Mouse (Mus musculus): ENCODE measurements around the gene Zfp536. TPM values are rescaled to one million over a fixed set of nuclear protein-coding genes. Genes with fewer than 3 reads are reported as not detected.

Zfp536 gene
- total RNA-seq, 1 experiment from 2014 or later, result not detected

DNA sequence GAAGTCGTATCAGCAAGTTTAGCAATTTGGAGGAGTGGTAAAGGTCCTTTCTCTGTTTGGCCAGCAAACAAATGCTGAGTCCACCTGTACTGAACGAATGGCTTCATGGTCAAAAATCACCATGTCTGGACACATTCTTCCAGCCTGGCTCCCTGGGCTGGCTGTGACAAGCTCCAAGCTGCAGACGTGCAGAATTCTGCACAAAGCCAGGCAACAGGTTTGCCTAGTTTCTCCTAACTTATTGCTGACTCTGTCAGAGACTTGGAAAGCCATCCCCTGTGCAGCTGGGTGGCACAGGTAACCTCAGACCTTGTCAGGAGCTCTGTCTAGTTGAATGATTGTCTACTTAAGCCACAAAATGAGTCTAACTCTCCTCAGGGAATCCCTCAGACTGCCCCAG lies 288.5 kb downstream of the Zfp536 start:
- no peak for ATAC-seq (replicated peaks; ENCODE audit: low read depth, poor library complexity, severe bottlenecking)

DNA sequence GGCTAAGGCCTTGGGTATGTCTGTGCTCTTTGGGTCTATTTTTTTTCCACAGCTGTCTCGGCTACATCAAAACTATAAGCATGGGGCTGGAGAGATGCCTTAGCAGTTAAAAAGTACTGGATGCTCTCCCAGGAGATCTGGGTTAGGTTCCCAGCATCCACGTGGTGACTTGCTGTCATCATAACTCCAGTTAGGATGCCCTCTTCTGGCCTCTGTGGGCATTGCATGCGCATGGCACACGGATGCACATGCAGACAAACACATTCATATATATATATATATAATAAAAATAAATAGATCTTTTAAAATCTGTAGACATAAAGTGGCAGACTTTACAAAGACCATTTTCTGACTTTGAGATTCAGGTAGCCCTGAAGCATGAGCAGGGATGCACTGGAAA lies 290.9 kb downstream of the Zfp536 start:
- no peak for ATAC-seq (replicated peaks; ENCODE audit: low read depth, poor library complexity, severe bottlenecking)

DNA sequence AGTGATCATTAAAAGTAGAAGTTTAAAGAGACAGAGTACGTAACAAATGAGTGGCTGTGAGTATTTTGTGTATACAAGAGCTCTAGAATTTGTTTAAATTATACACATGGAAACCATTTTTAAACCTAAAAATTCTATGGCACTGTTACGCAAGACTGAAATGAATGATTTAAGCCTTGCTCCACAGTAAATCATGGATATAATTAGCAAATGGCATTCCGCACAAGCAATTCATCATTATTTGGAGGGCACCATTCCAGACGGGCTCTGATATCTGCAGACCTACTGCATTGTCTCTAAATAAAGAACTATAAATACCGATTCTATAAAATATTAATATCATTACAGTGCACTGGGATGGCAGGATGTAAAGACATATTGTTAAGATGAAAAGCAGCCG lies 292.3 kb downstream of the Zfp536 start:
- no peak for ATAC-seq (replicated peaks; ENCODE audit: low read depth, poor library complexity, severe bottlenecking)

DNA sequence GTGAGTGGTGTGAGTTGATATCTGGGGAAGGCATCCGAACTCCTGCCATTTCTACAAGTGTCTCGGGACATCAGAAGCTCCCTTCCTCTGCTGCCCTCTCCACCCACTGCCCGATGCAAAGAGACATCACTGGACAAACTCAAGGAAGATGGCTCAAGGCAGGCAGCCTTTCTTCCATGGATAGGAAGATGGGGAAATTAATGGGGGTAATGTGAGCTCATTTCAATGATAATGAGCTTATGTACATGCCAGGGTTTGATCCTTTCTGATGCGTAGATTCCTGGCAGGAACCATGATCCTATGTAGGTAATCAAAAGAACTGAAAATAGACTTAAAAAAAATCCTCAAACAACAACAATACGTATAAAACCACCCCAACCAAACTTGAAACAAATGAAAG lies 296.1 kb downstream of the Zfp536 start:
- ATAC-seq (replicated peaks; ENCODE audit: low read depth, poor library complexity, severe bottlenecking), result no peak

DNA sequence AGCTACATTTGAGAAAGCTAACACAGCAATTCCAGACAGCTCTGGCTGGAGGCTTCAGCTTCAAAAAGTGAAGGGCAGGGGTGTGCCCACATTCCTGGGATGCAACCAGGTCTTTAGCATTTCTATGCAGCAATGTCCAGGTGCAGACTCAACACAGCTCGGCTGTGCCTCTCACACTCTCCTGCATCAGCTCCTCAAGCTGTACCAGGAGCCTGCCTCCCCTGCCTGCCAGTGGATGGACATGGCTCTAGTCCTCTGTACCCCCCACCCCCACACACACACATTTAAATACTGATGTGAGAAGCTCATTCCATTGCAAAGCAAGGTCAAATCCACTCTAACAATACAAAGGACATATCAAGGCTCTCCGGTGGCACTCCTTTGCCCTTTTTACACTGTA lies 298.0 kb downstream of the Zfp536 start:
- ATAC-seq (replicated peaks; ENCODE audit: low read depth, poor library complexity, severe bottlenecking), result no peak

DNA sequence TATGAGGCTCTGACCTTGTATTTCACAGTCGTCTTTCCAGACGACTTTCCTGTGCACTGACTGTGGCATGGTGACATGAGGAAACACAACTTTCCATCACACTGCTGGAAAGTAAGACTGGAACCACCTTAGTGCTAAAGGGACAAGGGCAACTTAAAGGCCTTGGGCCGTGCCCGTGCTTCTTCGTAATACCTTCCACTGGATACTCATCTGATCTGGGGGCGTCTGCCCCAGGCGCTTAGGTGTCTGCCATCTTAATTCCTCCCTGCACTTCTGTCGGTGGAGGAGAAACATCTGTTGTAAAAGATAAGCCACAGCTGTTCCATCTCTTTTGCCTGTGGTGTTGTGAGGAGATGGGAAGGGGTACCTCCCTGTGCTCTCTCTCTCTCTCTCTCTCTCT lies 299.2 kb downstream of the Zfp536 start:
- ATAC-seq (replicated peaks; ENCODE audit: low read depth, poor library complexity, severe bottlenecking), result no peak

DNA sequence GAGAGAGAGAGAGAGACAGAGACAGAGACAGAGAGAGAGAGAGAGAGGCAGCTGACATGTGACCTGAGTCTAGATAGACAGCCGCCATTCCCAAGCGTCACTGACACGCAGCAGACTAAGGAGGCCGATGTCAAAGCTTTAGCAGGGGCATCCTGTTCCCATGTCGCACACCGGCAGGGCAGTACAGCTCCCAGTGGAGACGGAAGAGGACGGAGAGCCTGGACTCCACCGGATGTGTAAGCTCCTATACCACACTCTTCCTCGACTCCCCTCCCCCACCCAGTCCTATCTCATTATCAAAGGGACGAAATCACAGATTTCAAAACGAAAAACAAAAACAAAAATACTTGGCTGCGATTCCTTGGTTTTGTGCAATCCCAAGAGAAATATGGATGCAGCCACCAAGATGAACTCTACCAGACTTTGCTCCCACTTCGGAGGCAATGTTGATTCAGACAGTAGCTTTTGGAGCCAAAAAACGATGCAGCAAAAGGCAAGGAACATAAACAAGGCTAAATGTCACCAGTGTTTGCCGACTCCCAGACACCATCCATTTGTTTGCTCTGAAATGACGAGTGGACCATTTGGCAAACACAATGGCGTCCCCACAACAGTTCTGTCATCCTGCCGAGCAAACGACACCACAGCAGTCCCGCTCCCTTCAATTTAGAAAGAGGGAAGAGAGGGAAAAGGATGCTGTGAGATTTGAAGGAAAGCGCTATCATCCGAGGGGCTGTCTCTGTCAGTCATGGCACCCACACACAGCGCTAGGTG lies 299.9 kb downstream of the Zfp536 start:
- ATAC-seq (replicated peaks; ENCODE audit: low read depth, poor library complexity, severe bottlenecking), result no peak

DNA sequence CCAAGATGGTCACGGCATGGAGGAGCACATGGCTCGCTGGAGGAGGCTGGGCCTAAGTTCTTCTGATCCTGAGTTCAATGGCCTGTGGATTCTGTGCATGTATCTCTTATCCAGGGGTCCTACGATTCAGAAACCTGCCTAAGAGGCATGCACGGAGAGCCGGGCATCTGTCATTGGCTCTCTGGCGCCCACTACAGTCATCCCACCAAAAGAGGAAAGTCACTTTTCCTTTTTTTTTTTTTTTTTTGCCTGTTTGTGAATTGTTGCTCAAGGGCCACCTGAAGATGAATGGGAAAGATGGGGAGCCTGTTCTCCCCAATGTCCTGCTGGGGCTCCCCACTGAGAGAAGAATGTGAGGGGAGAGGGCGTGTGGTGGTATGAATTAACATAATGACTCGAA lies 301.7 kb downstream of the Zfp536 start:
- ATAC-seq (replicated peaks; ENCODE audit: low read depth, poor library complexity, severe bottlenecking), result 0 out of 2 replicates have a peak, but pooled peaks have one; percentile 25

DNA sequence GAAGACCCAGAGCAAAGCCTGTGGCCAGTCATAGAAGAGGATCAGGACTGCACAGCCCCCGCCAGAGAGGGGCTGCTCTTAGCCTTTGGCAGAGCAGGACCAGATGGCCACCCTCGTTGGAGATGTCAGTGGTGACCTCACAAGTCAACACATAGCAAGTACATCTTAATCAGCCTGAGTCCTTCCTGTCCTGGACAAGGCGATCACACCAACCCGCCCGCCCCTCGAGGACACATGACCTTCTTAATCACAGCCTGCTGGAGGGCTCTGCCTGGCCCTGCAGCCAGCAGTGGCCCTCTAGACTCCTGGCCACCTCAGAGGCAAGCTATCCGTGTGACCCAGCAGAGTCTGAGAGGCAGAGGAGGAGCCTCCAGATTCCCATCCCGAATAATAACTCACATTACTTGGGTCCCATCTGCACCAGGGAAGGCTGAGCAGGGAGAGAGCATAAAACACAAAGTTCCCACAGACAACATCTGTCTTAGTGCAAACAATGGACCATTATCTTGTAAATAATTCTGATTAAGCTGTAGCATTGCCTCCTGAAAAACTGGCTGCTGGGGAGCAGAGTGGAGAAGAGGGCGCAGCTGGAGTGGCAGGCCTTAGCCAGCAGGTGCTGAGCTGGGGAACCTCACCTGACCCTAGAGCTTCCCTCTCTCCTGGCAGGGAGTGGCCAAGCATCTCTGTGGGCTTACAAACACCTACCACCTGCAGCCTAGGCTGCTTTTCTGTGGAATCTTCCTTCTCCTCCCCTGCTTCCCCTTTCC lies 306.8 kb downstream of the Zfp536 start:
- ATAC-seq (replicated peaks; ENCODE audit: low read depth, poor library complexity, severe bottlenecking), result no peak

DNA sequence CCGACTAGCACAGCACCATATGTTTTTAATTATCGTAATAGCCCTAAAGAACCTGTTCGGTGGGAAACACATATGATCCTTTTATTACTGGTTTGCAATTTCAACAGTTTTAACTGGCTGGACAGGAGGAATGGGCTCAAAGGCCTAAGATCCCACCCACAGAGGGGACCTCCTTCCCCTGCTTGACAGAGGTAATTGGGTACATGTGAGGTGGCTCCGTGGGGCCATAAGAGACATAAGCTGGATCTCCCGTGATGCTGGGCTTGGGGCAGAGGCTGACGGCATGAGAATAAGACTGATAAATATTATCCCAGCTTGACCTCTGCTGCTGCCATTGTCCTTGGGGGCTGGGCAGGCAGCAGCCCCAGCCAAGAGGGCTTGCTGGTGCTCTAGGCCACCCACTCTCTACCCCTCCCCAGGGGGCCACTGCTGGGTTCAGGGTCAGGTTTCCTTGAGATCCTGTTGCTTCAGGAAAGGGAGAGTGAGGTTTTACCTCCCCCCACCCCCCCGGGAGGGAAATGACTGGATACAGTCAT lies 309.2 kb downstream of the Zfp536 start:
- ATAC-seq (replicated peaks; ENCODE audit: low read depth, poor library complexity, severe bottlenecking), result no peak

DNA sequence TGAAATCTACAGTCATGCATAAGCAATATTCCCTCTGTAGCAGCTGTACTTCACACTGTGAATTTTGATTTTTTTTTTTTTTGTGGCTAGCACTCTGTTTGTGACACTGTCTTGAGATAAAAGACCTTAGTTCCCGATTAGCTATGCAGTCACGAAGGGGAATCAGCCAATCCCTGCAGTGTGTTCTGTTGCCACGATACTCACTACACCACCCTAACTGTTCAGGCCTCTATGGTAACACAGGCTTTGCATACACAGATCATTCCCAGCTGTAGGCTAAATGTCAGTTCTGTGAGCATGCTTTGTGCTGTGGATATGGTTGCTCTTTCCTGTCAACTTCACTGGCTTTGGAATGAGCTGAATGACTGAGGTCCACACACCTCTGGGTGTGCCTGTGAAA lies 325.9 kb downstream of the Zfp536 start:
- no peak for ATAC-seq (replicated peaks; ENCODE audit: low read depth, poor library complexity, severe bottlenecking)

DNA sequence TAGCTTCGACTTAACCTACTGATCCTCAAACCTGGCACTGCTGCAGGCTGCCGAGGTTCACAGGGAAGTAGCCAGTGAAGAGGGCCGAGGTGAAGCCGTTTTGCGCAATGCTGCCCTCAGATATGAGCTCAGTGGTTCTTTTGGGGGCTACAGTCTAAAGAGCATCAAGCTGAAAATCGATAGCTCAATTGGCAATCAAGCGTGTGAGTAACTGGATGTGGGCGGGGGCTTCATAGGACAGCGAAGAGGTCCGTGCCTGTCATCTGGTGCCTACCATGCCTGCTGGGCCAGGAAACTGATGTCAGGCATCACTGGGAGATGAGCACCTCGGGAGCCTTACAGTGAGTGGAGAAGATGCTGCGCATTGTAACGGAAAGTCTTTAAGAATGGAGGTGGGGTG lies 333.5 kb downstream of the Zfp536 start:
- ATAC-seq (replicated peaks; ENCODE audit: low read depth, poor library complexity, severe bottlenecking), result peak; percentile 6; the same call in 1 of the 2 replicates

DNA sequence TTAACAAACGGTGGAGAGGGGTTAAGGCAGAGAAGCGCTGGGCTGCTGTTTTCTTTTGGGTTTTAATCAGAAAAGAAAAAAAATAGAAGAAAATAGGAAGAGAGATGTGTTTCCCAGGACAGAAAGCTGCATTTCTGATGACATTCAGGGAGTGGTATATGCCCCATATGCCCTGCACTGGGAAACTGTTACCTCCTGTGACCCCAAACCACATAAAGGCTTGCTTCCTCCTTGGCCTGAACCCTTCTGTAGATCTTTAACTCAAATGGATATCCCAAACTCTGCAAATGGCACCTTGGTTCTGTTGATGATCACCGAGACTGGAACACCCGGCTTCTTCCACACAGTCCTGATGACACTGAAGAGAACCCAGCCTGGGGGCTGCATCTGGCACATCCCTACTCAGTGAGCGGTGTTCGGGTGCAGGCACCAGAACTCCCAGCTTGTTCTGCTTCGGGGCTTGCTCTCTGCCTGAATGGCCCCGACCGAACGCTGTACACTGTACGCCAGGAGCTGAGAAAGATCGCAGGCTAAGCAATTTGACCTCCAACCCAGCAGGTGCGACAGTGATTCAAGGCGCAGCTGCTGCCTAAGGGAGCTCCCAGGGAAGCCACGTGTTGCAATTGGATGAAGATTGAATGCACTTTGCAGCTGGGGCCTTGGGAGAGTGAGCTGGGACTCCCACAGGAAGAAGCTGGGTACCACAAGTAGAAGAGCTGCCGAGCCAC lies 334.2 kb downstream of the Zfp536 start:
- ATAC-seq (replicated peaks; ENCODE audit: low read depth, poor library complexity, severe bottlenecking), result peak; percentile 68

DNA sequence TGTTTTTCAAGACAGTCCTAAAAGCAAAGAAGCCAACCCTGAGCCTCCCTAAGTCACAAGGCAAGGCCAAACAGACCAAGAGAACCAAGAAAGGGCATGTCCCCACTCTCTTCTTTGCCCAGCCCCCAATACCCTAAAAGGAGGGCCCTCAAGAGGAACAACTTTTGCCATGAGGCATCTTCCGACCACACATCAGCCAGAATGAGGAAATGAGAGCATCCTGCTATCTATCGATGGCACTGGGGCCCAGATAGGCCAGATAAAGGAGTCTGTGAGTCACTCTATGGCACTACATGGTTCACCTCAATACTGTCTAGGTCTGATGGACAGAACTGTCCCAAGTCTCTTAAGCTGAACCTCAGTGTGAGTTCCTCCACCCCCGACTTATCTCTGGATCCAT lies 335.6 kb downstream of the Zfp536 start:
- peak; percentile 91 for ATAC-seq (replicated peaks; ENCODE audit: low read depth, poor library complexity, severe bottlenecking)

DNA sequence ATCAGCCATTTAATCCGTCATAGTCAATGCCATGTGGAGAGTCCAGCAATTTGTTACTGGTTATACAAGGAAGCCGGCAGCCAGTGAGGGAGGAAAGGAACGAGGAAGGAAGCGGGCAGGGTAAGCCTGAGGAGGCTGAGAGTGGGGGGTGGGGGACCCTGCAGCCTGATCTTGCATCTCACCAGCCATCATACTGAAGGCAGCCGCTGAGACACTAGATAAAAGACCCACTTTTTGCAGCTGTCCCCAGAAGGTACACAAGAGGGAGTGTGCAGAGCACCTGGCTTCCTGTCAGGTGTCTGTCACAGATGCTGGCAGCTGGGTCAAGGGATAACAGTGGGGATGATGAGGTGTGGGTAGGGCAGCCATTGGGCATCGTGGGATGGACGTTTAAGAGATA lies 340.3 kb downstream of the Zfp536 start:
- no peak for ATAC-seq (replicated peaks; ENCODE audit: low read depth, poor library complexity, severe bottlenecking)

DNA sequence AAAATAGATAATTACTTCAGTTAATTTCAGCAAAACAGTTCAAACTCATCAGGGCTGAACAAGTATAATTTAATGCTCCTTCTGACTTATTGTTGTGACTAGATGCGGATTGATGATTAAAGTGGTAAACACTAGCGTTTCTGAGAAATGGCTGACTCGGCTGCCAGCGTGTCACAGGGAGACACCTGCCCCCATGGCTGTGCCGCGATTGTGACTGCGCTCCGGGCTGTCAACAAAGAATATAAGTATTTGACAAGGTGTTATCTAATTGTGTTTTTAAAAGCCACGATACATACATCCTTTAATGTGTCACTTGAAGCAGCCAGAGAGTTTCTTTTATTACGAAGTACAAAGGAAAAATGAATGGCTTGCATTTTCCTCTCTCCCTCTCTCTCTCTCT lies 342.0 kb downstream of the Zfp536 start:
- ATAC-seq (replicated peaks; ENCODE audit: low read depth, poor library complexity, severe bottlenecking), result no peak

DNA sequence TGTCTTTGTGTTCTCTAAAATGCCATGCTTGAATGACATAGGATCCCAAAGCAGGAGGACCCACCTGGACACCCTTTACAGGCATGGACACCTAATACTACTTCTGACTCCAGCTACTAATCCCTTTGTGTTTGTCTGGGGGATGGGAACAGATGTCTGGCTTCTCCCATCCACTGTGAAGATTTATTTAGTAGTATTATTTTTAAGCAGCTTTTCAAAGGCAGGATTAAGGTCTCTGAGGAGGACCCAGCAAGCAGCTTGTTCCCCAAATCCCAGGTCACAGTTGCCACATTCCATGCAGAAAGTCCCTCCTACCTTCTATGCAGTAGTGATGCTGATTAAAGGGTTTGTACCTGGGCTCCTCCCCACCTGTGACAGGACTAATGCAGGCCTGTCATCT lies 347.4 kb downstream of the Zfp536 start:
- no peak for ATAC-seq (replicated peaks; ENCODE audit: low read depth, poor library complexity, severe bottlenecking)

DNA sequence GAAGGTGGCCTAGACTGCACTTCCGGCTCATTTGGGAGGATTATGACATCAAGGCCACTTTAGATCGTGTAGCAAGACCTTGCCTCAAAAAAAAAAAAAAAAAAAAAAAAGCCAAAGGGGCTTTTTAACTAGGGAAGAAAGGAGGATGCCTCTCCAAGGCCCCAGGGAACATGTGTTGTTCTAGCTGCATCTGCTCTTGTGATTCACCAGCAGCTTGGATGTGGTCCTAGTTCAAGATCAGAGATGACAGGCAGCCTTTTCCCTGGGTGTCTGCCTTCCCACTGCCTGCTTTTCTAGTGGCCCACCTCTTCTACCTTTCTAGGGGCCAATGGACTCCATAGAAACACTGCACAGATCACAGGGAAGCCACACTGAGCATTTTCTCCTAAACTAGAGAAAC lies 350.5 kb downstream of the Zfp536 start:
- ATAC-seq (replicated peaks; ENCODE audit: low read depth, poor library complexity, severe bottlenecking), result no peak
